Mouse (Mus musculus): Measurements from ENCODE around the gene Hif3a.

DNA sequence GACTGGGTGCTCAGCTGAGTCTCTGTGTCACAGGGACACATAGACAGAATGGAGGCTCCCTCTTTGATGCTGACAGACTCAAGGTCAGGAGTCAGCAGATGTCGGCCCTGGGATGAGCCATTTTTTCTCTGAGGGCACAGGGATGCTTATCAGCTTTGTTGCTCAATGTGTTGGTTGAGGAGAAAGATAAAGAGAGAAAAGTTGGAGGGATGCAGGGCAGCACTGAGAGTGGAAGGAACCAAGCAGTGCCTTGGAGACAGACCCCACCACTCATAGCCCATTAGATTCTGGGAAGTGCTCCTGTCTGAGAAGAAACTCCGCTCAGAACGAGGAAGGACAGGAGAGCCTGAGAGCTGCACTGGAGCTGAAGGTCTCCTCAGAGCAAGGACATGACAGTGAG is 25.5 kb upstream of the Hif3a start:
- TF ChIP-seq POLR2A (IDR thresholded peaks at IDR 0.05; ENCODE audit: borderline replicate concordance, extremely low read depth, low read depth, low read length) (no peak), CTCF (IDR thresholded peaks at IDR 0.05; ENCODE audit: insufficient read depth, low read length) (no peak)

All from lung, adult 2 months (tissue).